Mouse (Mus musculus): Measurements from ENCODE around the gene Cep63. TPM values are rescaled to one million over a fixed set of nuclear protein-coding genes. Genes with fewer than 3 reads are reported as not detected.

Cep63 gene
- polyA plus RNA-seq (2016; fragmentation: Nextera tagmentation; extraction: Ambion mirVana) = 47.2 and 53.9 TPM in 2 replicates

DNA sequence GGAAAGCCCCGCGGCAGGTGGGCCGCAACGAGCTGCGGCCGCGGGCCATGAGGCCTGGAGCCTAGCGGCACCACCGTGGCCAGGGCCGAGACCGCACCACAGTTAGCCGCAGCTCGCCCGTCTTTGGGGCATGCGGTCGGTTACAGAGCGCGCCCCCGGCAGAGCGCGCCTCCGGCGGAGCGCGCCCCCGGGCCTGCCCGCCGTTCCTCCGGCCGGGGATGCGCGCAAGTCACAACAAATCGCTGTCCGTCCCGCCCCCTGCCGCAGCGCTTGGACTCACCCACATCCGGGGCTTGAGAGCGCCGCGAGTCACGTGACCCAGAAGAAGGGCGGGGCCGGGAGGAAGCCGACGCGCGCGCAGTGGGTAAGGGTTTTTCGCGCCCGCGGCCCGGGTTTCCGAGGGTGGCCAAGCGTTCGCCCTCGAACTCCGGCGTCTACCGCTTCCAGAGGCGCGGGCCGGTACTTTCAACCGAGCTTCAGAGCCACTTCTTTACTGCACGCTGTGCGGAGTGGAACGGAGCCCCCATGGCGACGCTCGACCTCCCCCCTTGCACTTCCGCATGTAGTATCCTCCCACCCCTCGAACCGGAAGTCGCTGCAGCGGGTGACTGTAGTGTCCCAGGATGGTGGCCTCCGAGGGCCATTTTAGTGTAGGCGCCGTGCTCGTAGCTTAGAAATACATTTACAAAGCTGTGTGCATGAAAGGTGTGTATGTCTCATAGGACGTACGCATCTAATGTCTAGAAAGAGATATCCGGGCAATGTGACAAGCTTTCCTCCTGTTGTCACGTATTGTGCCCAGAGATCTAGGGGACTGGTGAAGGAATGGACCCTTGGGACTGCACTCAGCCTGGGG is at the start of gene Cep63, which contains the start of gene Anapc13:
Gene Cep63 (minus strand): TSS at position 552 of the 856 bp plus-strand sequence.
Gene Anapc13 (plus strand): TSS at position 314 of the 856 bp plus-strand sequence.
- Histone ChIP-seq H3K9me3 (no peaks in the 10 kb centered on the region), H3K27me3 (replicated peaks) (no peaks in the 10 kb centered on the region), H3K9ac (peak within 1 kb of the TSS; percentile 97), H3K27ac (peak within 1 kb of the TSS; percentile 96), H3K4me3 (peak within 1 kb of the TSS; percentile 84), H3K4me1 (peaks cover 14% of the 10 kb centered on the region), H3K36me3 (no peaks in the 10 kb centered on the region; the same call in 1 of the 2 replicates), H3K4me2 (replicated peaks) (peak within 1 kb of the TSS; percentile 79)
- under 1% methylated on average over 84 of the region's 84 CpGs for WGBS
- ATAC-seq (ENCODE audit: low FRiP score, low read depth) = peak; percentile 96

DNA sequence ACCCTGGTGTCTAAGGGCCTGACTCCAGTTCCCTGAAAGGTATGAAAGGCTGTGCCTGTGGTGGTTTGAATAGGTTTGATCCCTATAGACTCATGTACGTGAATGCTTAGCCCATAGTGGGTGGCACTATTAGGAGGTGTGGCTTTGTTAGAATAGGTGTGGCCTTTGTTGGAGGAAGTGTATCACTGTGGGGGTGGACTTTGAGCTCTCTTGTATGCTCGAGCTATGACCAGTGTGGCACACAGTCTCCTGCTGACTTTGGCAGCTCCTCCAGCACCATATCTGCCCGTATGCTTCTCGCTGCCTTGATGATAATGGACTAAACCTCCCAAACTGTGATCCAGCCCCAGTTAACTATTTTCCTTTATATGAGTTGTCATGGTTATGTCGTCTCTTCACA is 49.6 kb upstream of the Cep63 start:
- Histone ChIP-seq H3K27me3 (replicated peaks) (no peaks in the 10 kb centered on the region), H3K27ac (no peak overlapping the region), H3K4me1 (no peaks in the 10 kb centered on the region), H3K4me3 (no peak overlapping the region), H3K9ac (no peak overlapping the region), H3K9me3 (no peaks in the 10 kb centered on the region), H3K36me3 (no peaks in the 10 kb centered on the region), H3K4me2 (replicated peaks) (no peak overlapping the region)
- ATAC-seq (ENCODE audit: low FRiP score, low read depth) = no peak
- WGBS = 81% methylated on average over 5 of the region's 5 CpGs

DNA sequence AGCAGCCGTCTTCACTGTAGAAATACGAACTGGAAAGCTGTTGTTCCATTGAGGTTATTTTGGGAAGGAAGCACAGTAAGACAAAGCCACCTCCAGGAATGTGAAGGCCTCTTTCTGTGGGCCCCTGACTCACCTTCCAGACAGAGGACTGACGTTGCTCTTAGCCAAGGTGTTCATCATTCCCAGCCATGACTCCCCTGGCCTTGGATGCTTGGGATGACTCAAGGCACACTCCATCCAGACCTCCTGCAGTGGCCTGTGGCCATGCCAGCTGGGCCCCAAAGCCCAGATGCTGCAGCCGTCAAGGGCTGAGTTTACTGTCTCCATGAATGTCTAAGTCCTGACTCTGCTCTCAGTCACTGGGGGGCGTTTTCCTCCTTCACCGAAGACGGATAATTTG is 47.0 kb upstream of the Cep63 start:
- H3K9ac ChIP-seq = no peak overlapping the region
- ATAC-seq (ENCODE audit: low FRiP score, low read depth) = no peak
- H3K9me3 ChIP-seq = no peaks in the 10 kb centered on the region
- 73% methylated on average over 7 of the region's 7 CpGs for WGBS
- H3K4me2 ChIP-seq (replicated peaks) = no peak overlapping the region
- no peaks in the 10 kb centered on the region for H3K36me3 ChIP-seq
- no peak overlapping the region for H3K4me3 ChIP-seq
- H3K4me1 ChIP-seq = peaks cover 2% of the 10 kb centered on the region
- no peaks in the 10 kb centered on the region for H3K27me3 ChIP-seq (replicated peaks)
- no peak overlapping the region for H3K27ac ChIP-seq

DNA sequence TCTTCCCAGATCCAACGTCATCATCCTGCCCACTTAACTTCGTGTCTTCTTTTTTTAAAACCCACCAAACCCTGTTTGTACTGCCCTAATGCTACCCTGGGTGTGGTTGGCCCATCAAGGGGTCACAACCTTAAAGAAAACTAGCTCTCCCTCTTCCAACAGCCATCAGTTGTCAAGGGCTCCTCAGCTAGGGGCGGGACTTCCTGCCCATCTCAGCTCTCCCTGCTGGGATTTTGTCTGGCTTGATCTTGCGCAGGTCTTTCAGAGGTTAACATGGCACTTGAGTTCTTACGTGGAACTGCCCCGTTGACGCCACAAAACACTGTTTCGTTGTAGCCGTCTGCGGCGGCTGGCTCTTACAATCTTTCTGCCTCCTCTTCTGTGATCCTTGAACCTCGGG is 42.6 kb upstream of the Cep63 start:
- Histone ChIP-seq H3K27me3 (replicated peaks) (no peaks in the 10 kb centered on the region), H3K9ac (no peak overlapping the region), H3K4me3 (no peak overlapping the region), H3K4me2 (replicated peaks) (no peak overlapping the region), H3K4me1 (peaks cover 8% of the 10 kb centered on the region), H3K27ac (no peak overlapping the region), H3K36me3 (no peaks in the 10 kb centered on the region), H3K9me3 (no peaks in the 10 kb centered on the region)
- ATAC-seq (ENCODE audit: low FRiP score, low read depth) = no peak
- 91% methylated on average over 12 of the region's 12 CpGs for WGBS

DNA sequence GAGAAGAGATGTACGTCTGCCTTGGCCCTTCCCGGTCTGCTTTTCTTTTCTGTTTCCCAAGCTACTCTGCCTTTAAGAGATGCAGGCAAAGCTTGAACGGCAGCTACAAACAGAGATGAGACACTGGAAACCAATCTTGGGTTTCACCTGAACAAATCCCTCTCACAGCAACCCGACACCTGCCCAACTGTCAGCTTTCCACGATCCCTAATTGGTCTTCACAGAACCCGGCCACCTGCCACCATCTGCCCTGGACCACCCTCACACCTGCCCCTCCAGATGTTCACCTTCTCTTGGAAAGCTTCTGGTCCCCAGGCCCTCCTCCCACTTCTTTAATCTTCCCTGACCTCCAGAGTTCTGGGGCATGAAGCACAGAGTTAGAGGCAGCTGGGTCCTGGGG is 41.8 kb upstream of the Cep63 start:
- Histone ChIP-seq H3K4me2 (replicated peaks) (0 out of 2 replicates have a peak overlapping the region, but pooled peaks have one; percentile 14), H3K27ac (0 out of 2 replicates have a peak overlapping the region, but pooled peaks have one; percentile 17), H3K36me3 (no peaks in the 10 kb centered on the region), H3K4me3 (no peak overlapping the region), H3K27me3 (replicated peaks) (no peaks in the 10 kb centered on the region), H3K9me3 (no peaks in the 10 kb centered on the region), H3K9ac (no peak overlapping the region), H3K4me1 (peaks cover 8% of the 10 kb centered on the region)
- WGBS = 40% methylated on average over 6 of the region's 6 CpGs
- no peak for ATAC-seq (ENCODE audit: low FRiP score, low read depth)

DNA sequence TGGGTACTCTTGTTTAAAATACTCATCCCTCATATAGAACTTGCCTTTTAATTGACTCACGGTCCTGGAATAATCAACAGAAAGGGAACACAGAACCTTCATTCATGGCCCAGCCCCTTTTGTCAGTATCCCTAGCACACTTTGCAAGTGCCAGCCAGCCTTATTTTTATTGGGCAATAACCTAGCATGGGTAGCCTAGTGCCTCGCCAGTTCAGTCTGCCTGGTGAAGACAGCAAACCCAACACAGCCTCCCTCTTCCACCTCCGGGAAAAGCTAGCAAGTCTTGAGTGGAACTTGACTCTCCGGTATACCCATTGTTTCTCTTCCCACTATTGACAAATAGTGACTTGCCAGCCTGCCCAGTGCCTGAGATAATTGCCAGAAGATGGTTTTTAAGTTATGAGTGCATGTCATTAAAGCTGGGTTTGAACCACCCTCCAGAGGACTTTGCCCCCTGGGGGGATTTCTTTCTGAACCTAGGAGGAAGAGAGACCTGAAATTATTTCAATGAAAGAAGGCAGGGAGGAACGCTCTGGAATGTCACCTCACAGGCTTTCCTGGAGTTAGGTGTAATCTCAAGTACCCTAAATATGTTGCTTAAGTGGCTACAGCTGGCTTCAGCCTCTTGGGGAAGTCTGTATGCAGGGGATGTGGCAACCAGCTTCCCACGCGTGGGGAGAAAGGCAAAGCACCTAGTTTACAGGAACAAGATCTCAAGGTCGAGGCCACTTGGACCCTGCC is 30.2 kb upstream of the Cep63 start:
- Histone ChIP-seq H3K4me2 (replicated peaks) (no peak overlapping the region), H3K9ac (no peak overlapping the region), H3K36me3 (no peaks in the 10 kb centered on the region), H3K27me3 (replicated peaks) (no peaks in the 10 kb centered on the region), H3K9me3 (no peaks in the 10 kb centered on the region), H3K27ac (no peak overlapping the region), H3K4me3 (no peak overlapping the region), H3K4me1 (no peaks in the 10 kb centered on the region; the same call in 1 of the 2 replicates)
- WGBS = 68% methylated on average over 8 of the region's 8 CpGs
- ATAC-seq (ENCODE audit: low FRiP score, low read depth) = no peak

DNA sequence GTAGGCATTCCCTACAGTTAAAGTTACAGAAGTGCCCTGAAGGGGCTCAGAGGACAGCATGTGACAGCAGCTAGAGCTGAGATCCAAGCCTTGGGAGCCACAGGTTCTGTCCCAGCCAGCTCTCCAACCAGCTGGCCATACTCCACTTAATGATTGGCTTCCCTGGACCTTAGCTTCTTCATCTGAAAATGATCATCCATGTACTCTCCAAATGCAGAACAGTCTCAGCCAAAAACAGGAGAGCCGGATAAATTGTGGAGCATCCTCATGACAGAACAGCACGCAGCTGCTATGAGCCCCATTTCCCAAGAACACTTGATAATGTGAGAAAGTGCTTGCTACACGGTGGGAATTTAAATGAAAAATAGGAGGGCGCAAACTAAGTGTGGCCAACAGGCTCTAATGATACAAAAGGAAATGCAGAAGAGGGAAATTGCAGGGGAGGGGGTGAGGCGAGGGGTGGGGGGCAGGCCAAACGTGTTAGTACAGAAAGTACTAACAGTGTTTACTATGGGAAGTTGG is 24.9 kb upstream of the Cep63 start:
- Histone ChIP-seq H3K36me3 (no peaks in the 10 kb centered on the region), H3K4me2 (replicated peaks) (no peak overlapping the region), H3K9me3 (no peaks in the 10 kb centered on the region), H3K4me1 (peaks cover 21% of the 10 kb centered on the region), H3K9ac (no peak overlapping the region), H3K4me3 (no peak overlapping the region), H3K27me3 (replicated peaks) (no peaks in the 10 kb centered on the region), H3K27ac (no peak overlapping the region)
- 59% methylated on average over 6 of the region's 6 CpGs for WGBS
- ATAC-seq (ENCODE audit: low FRiP score, low read depth) = no peak

DNA sequence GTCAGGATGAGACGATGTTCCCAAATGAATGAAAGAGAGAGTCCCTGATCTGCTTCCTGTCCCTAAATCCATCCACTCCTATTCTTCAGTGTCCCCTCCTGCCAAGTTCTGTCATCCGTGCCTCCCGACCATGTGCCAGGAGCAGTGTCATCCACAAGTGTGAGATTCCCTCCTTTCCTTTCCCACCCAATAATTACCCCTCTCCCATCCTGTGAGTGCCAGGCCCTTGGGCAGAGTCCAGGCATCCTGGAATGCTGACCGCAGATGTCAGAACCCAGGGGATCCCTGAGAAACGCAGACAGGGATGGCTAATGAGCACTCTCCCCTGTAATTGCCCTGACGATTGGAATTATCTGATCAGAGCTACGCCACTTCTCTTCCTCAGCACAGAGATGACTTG is 24.3 kb upstream of the Cep63 start:
- H3K36me3 ChIP-seq = no peaks in the 10 kb centered on the region
- H3K27me3 ChIP-seq (replicated peaks) = no peaks in the 10 kb centered on the region
- no peaks in the 10 kb centered on the region for H3K9me3 ChIP-seq
- ATAC-seq (ENCODE audit: low FRiP score, low read depth) = 0 out of 2 replicates have a peak, but pooled peaks have one; percentile 48
- no peak overlapping the region for H3K9ac ChIP-seq
- H3K4me1 ChIP-seq = peaks cover 21% of the 10 kb centered on the region
- H3K4me2 ChIP-seq (replicated peaks) = peak overlapping the region; percentile 30; the same call in 1 of the 2 replicates
- H3K27ac ChIP-seq = no peak overlapping the region
- WGBS = 23% methylated on average over 7 of the region's 7 CpGs
- no peak overlapping the region for H3K4me3 ChIP-seq

DNA sequence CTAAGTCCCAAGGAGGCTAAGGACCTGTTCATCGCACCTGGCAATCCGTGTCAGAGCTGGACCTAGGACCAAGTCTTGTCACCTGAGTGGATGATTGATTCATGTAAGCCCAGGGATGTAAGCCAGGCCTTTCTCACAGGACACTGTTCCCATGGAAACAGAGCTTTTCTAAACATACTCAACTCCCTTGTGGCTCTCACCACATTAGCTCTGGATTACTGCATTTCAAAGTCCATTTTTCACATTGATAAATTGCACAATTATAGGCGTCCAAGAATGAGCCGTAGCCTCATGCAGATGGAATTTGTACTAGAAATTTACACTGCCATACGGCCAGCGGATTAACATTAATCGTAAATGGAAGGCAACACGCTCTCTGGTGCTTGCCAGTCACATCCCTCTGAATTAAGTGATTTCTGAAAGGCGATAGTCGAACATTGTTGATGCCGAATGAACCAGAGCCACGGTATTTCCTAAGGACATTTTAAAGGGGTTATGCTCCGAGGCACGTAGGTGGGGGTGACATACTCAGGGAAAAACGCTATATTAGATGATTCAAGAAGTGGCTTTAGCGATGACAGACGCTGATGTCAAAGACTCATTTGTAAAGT is 23.7 kb upstream of the Cep63 start:
- 30% methylated on average over 17 of the region's 17 CpGs for WGBS
- no peak overlapping the region for H3K27ac ChIP-seq
- ATAC-seq (ENCODE audit: low FRiP score, low read depth) = peak; percentile 77

DNA sequence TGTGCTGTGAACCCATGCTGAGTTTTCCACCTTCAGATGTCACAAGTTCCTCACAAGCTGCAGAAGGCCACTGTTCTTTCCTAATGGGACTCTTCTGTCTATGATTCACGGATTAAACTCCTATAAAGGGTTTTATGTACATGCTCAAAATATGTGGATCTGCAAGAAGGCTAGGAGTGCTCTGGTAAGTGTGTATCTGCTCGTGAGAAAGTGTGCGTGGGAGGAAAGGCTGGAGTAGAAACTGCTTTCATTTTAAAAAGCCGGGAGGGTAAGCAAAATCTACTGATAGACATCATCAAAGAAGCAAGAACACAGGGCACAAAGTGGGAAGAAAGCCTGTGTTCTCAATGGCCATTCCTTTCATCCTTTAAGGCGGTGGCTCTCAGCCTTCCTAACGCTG is 20.7 kb upstream of the Cep63 start:
- no peaks in the 10 kb centered on the region for H3K9me3 ChIP-seq
- no peak overlapping the region for H3K9ac ChIP-seq
- no peak overlapping the region for H3K4me2 ChIP-seq (replicated peaks)
- no peaks in the 10 kb centered on the region for H3K36me3 ChIP-seq
- no peak overlapping the region for H3K4me3 ChIP-seq
- H3K4me1 ChIP-seq = peaks cover 47% of the 10 kb centered on the region
- H3K27ac ChIP-seq = no peak overlapping the region
- no peak for ATAC-seq (ENCODE audit: low FRiP score, low read depth)
- no peaks in the 10 kb centered on the region for H3K27me3 ChIP-seq (replicated peaks)
- WGBS = 87% methylated on average over 6 of the region's 6 CpGs

More for the DNA sequence above, 23.7 kb upstream of the Cep63 start:
- peaks cover 22% of the 10 kb centered on the region for H3K4me1 ChIP-seq
- no peak overlapping the region for H3K9ac ChIP-seq
- H3K4me2 ChIP-seq (replicated peaks) = peak overlapping the region; percentile 30; the same call in 1 of the 2 replicates
- H3K27me3 ChIP-seq (replicated peaks) = no peaks in the 10 kb centered on the region
- no peak overlapping the region for H3K4me3 ChIP-seq
- H3K9me3 ChIP-seq = no peaks in the 10 kb centered on the region
- no peaks in the 10 kb centered on the region for H3K36me3 ChIP-seq

DNA sequence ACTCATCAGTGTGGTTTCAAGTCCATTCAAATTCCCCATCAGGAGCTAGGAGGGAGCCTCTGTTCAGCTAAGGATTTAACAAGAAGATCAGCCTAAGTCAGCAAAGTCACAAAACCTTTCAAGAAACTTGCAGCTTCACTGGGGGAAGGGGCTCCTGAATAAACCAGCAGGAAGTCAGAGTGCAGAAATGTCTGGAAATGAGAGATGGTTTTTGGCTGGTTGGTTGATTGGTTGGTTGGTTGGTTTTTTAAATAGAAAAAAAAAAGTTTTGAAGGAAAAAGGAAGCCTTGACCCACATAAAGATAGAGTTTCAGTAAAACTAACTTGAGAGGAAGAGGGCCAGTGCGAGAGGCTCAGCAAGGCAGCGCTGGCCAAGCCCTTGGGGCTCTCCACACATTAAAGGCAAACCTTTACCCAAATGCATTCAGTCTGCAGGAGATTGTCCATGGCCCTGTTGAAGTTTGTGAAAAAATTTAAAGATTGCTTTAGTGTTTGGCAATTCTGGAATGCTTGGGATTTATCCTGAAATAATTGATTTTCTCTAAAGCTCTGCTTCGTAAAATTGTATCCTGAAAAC is 18.9 kb upstream of the Cep63 start:
- H3K27ac ChIP-seq = no peak overlapping the region
- no peak for ATAC-seq (ENCODE audit: low FRiP score, low read depth)
- no peak overlapping the region for H3K4me2 ChIP-seq (replicated peaks)
- no peak overlapping the region for H3K9ac ChIP-seq
- peaks cover 35% of the 10 kb centered on the region for H3K4me1 ChIP-seq
- H3K36me3 ChIP-seq = no peaks in the 10 kb centered on the region
- H3K9me3 ChIP-seq = no peaks in the 10 kb centered on the region
- 58% methylated on average over 3 of the region's 3 CpGs for WGBS
- H3K27me3 ChIP-seq (replicated peaks) = no peaks in the 10 kb centered on the region
- no peak overlapping the region for H3K4me3 ChIP-seq

Measured in neural tube, embryonic 12.5 days (tissue).